Mouse (Mus musculus) heart, postnatal 0 days (tissue): ENCODE measurements around the gene Mgrn1.

Source experiments
- CTCF ChIP-seq: IDR thresholded peaks from 2 replicates; pipeline ENCODE4 v1.5.1; 2016; ENCODE audit warnings: antibody characterized with exemption, control low read depth, low read depth
- EP300 ChIP-seq: IDR thresholded peaks from 2 replicates; pipeline ENCODE4 v1.6.1; 2016; ENCODE audit warnings: antibody characterized with exemption, low read depth

- TF ChIP-seq CTCF (no peak), EP300 (no peak)
Measured at GRCm38 (mm10) chr16:4969055-4969843, 83.2 kb downstream of the Mgrn1 start.
